Mouse (Mus musculus) left cerebral cortex, postnatal 14 days (tissue): ENCODE measurements at regions not wholly inside any gene's neighbourhood (a gene's known extent, or its start where the extent isn't known, plus 50 kb on each side); places are given as distances from the start of the nearest gene placed in this dataset.

ENCODE experiments used
- DNase-seq, 2 experiments: peaks; one replicate each; pipeline ENCODE4 v3.0.0; 2021 to 2022; ENCODE audit warnings: low spot score in 2 of 2, mixed read lengths in 1 of 2
- intact Hi-C: fragments of 180-260 bp; cut with DNase I; formaldehyde crosslinking; loops from one replicate; pipeline ENCODE4 v1.15.1; 2025

GRCm38 (mm10) chr2:75422798-75423685, 236.0 kb upstream of the Hnrnpa3 start:
- no peak for DNase-seq
- intact Hi-C loops: no loop called here

GRCm38 (mm10) chr2:75423872-75424271, 235.2 kb upstream of the Hnrnpa3 start:
- intact Hi-C loops: no loop called here
- DNase-seq: no peak

- DNase-seq: no peak
- intact Hi-C loops: no loop called here
Measured at GRCm38 (mm10) chr2:75424363-75424762, 234.7 kb upstream of the Hnrnpa3 start.

- no peak for DNase-seq
- intact Hi-C loops: no loop called here
Measured at GRCm38 (mm10) chr2:75424911-75425310, 234.2 kb upstream of the Hnrnpa3 start.

- DNase-seq: no peak
- intact Hi-C loops: no loop called here
Measured at GRCm38 (mm10) chr2:75425384-75425783, 233.7 kb upstream of the Hnrnpa3 start.

- DNase-seq: no peak
Measured at GRCm38 (mm10) chr2:75425791-75426190, 233.3 kb upstream of the Hnrnpa3 start.

GRCm38 (mm10) chr2:75427936-75428458, 231.1 kb upstream of the Hnrnpa3 start:
- intact Hi-C loops: no loop called here
- no peak for DNase-seq

More at GRCm38 (mm10) chr2:75425791-75426190, 233.3 kb upstream of the Hnrnpa3 start:
- intact Hi-C loops: no loop called here

- DNase-seq: no peak
- intact Hi-C loops: no loop called here
Measured at GRCm38 (mm10) chr2:75430161-75430940, 228.7 kb upstream of the Hnrnpa3 start.

GRCm38 (mm10) chr2:75431981-75432380, 227.1 kb upstream of the Hnrnpa3 start:
- intact Hi-C loops: no loop called here
- DNase-seq: no peak

GRCm38 (mm10) chr2:75434521-75434920, 224.5 kb upstream of the Hnrnpa3 start:
- intact Hi-C loops: no loop called here
- DNase-seq: no peak

GRCm38 (mm10) chr2:75439522-75440230, 219.4 kb upstream of the Hnrnpa3 start:
- DNase-seq: no peak
- intact Hi-C loops: no loop called here

GRCm38 (mm10) chr2:75442632-75443031, 216.4 kb upstream of the Hnrnpa3 start:
- DNase-seq: no peak
- intact Hi-C loops: no loop called here

- intact Hi-C loops: no loop called here
- no peak for DNase-seq
Measured at GRCm38 (mm10) chr2:75445189-75445588, 213.9 kb upstream of the Hnrnpa3 start.

GRCm38 (mm10) chr2:75446996-75447715, 211.9 kb upstream of the Hnrnpa3 start:
- intact Hi-C loops: no loop called here
- no peak for DNase-seq

GRCm38 (mm10) chr2:75448221-75448620, 210.8 kb upstream of the Hnrnpa3 start:
- intact Hi-C loops: no loop called here
- no peak for DNase-seq

- no peak for DNase-seq
- intact Hi-C loops: no loop called here
Measured at GRCm38 (mm10) chr2:75451846-75452267, 207.2 kb upstream of the Hnrnpa3 start.

- intact Hi-C loops: no loop called here
- DNase-seq: no peak
Measured at GRCm38 (mm10) chr2:75452274-75453148, 206.6 kb upstream of the Hnrnpa3 start.

- DNase-seq: no peak
Measured at GRCm38 (mm10) chr2:75455481-75455880, 203.6 kb upstream of the Hnrnpa3 start.

More at GRCm38 (mm10) chr2:75455481-75455880, 203.6 kb upstream of the Hnrnpa3 start:
- intact Hi-C loops: no loop called here
